Mouse (Mus musculus) limb, embryonic 11.5 days (tissue): Measurements from ENCODE around the gene Cort. TPM values are rescaled to one million over a fixed set of nuclear protein-coding genes. Genes with fewer than 3 reads are reported as not detected.
"Not testable (repeated sequence)": the region's sequence is repeated elsewhere in the genome, so short reads cannot be mapped to it uniquely, and the experiment has no call there.

ENCODE experiments used
- ATAC-seq: fragments of 200-750 bp; cut with Nextera tagmentation; 2 replicates; pipeline ENCODE4 v1.8.0; 2017; ENCODE audit warnings: low read depth; ENCODE audit not compliant: insufficient number of reproducible peaks, low FRiP score, low TSS enrichment
- DNase-seq: peaks from one replicate; pipeline ENCODE4 v3.0.0-alpha.2; 2015; ENCODE audit warnings: low spot score
- H3K27ac ChIP-seq: fragments of 300-500 bp; sonication (generic); replicated peaks from 2 replicates; pipeline ENCODE4 v1.5.1; 2014; ENCODE audit warnings: low read depth, mild to moderate bottlenecking, low read length
- H3K27me3 ChIP-seq: fragments of 300-500 bp; sonication (generic); 2 replicates; pipeline ENCODE4 v1.6.1; 2014; ENCODE audit warnings: mild to moderate bottlenecking, low read length, mixed read lengths; ENCODE audit not compliant: control insufficient read depth, insufficient read depth
- H3K36me3 ChIP-seq: fragments of 300-500 bp; sonication (generic); 2 replicates; pipeline ENCODE4 v1.6.1; 2014; ENCODE audit warnings: mild to moderate bottlenecking, low read length, moderate library complexity, mixed read lengths; ENCODE audit not compliant: control insufficient read depth, insufficient read depth
- H3K4me1 ChIP-seq: fragments of 300-500 bp; sonication (generic); 2 replicates; pipeline ENCODE4 v1.6.1; 2014; ENCODE audit warnings: low read length, mixed read lengths; ENCODE audit not compliant: control insufficient read depth, insufficient read depth
- H3K4me2 ChIP-seq: fragments of 300-500 bp; sonication (generic); 2 replicates; pipeline ENCODE4 v1.6.1; 2014; ENCODE audit warnings: low read depth, mild to moderate bottlenecking, moderate library complexity; ENCODE audit not compliant: severe bottlenecking
- H3K4me3 ChIP-seq: fragments of 300-500 bp; sonication (generic); 2 replicates; pipeline ENCODE4 v1.5.1; 2014; ENCODE audit warnings: low read depth, low read length
- H3K9ac ChIP-seq: fragments of 300-500 bp; sonication (generic); 2 replicates; pipeline ENCODE4 v1.6.1; 2014; ENCODE audit warnings: mild to moderate bottlenecking, low read length
- H3K9me3 ChIP-seq: fragments of 300-500 bp; sonication (generic); 2 replicates; pipeline ENCODE4 v1.6.1; 2016; ENCODE audit warnings: low read length; ENCODE audit not compliant: control insufficient read depth
- WGBS: fragments of 180-500 bp; shearing (Covaris S2); extraction: QIAGEN DNeasy Blood & Tissue Kit; methylation state at CpG from one replicate; pipeline ENCODE4 v1.1.7; 2014; 5-methylcytosine and 5-hydroxymethylcytosine counted together
- polyA plus RNA-seq: library from polyadenylated mRNA; unstranded; fragments of >200 nt; fragmentation: Nextera tagmentation; extraction: Ambion mirVana; gene quantifications from 2 replicates; pipeline ENCODE4 v1.2.1, GENCODE M21; 2014

Cort gene
- 0.70 TPM in 1 of 2 replicates, not detected in the other for polyA plus RNA-seq

GRCm38 (mm10) chr4:149126663-149127062 lies at the start of gene Cort:
Gene Cort, minus strand, starts transcription at chr4:149126763.
- H3K27ac ChIP-seq = no peak within 1 kb of the TSS

GRCm38 (mm10) chr4:149173661-149174060 lies 47.1 kb upstream of the Cort start:
- Histone ChIP-seq H3K9me3 (no peaks in the 10 kb centered on the region), H3K9ac (no peak overlapping the region), H3K27ac (no peak overlapping the region), H3K27me3 (no peaks in the 10 kb centered on the region), H3K4me3 (no peak overlapping the region), H3K36me3 (no peaks in the 10 kb centered on the region), H3K4me1 (no peaks in the 10 kb centered on the region), H3K4me2 (no peak overlapping the region)
- no peak for ATAC-seq
- no peak for DNase-seq
- WGBS = 89% methylated on average over 6 of the region's 6 CpGs

More at GRCm38 (mm10) chr4:149126663-149127062, at the start of gene Cort:
- DNase-seq (no peak), ATAC-seq (no peak)
- Histone ChIP-seq H3K9ac (no peak within 1 kb of the TSS), H3K4me1 (no peaks in the 10 kb centered on the region), H3K27me3 (no peaks in the 10 kb centered on the region), H3K4me3 (no peak within 1 kb of the TSS), H3K4me2 (no peak within 1 kb of the TSS), H3K9me3 (no peaks in the 10 kb centered on the region), H3K36me3 (no peaks in the 10 kb centered on the region)
- 91% methylated on average over 11 of the region's 11 CpGs for WGBS

DNA sequence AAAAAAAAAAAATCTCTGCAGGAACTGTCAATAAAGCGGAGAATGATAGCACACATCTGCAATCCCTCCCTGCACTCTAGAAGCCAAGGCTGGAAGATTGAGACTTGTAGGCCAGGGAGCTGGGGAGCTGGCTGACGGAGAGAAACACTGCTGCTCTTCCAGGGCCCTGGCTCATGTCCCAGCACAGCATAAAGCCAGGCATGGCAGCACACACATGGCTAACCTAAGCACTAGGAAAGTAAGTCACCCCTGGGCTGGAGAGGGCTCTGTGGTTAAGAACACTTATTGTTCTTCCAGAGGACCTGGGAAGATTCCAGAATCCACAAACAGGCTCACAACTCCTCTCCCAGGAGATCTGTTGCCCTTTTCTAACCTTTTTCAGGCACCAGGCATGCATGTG lies 46.1 kb upstream of the Cort start:
- H3K4me3 ChIP-seq = no peak overlapping the region
- no peaks in the 10 kb centered on the region for H3K9me3 ChIP-seq
- no peaks in the 10 kb centered on the region for H3K4me1 ChIP-seq
- no peak overlapping the region for H3K27ac ChIP-seq
- no peaks in the 10 kb centered on the region for H3K36me3 ChIP-seq
- no peak overlapping the region for H3K9ac ChIP-seq
- ATAC-seq (no peak), DNase-seq (no peak)
- H3K4me2 ChIP-seq = no peak overlapping the region
- H3K27me3 ChIP-seq = no peaks in the 10 kb centered on the region
- whole genome bisulfite sequencing = 89% methylated on average over 2 of the region's 2 CpGs

DNA sequence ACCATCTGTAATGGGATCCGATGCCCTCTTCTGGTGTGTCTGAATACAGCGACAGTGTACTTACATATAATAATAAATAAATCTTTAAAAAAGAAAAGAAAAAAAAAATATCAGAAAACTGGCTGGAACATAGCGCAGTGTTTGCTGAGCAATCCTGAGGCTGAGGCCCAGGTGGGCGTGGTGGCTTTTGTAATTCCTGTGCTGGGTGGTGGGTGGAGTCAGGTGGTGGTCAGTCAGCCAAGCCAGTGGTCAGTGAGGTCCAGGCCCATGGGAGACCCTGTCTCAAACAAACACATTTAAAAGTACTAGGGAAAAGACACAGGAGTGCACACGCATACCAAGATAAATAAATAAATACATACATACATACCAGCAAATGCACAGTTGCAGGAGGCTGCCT lies 45.5 kb upstream of the Cort start:
- no peak for ATAC-seq
- Histone ChIP-seq H3K27ac (no peak overlapping the region), H3K4me2 (no peak overlapping the region), H3K27me3 (no peaks in the 10 kb centered on the region), H3K4me3 (no peak overlapping the region), H3K9ac (no peak overlapping the region), H3K9me3 (no peaks in the 10 kb centered on the region), H3K36me3 (no peaks in the 10 kb centered on the region), H3K4me1 (no peaks in the 10 kb centered on the region)
- 92% methylated on average over 5 of the region's 5 CpGs for WGBS
- no peak for DNase-seq

GRCm38 (mm10) chr4:149171581-149171981 lies 45.0 kb upstream of the Cort start:
- ATAC-seq = no peak
- no peaks in the 10 kb centered on the region for H3K9me3 ChIP-seq
- 83% methylated on average over 5 of the region's 5 CpGs for WGBS

GRCm38 (mm10) chr4:149170394-149170931 lies 43.9 kb upstream of the Cort start:
- Histone ChIP-seq H3K4me2 (no peak overlapping the region), H3K9ac (no peak overlapping the region), H3K36me3 (no peaks in the 10 kb centered on the region), H3K9me3 (no peaks in the 10 kb centered on the region), H3K27ac (no peak overlapping the region), H3K4me3 (no peak overlapping the region), H3K27me3 (no peaks in the 10 kb centered on the region), H3K4me1 (peaks cover 5% of the 10 kb centered on the region; the same call in 1 of the 2 replicates)
- DNase-seq = no peak
- no peak for ATAC-seq
- 70% methylated on average over 7 of the region's 7 CpGs for WGBS

More at GRCm38 (mm10) chr4:149171581-149171981, 45.0 kb upstream of the Cort start:
- no peaks in the 10 kb centered on the region for H3K36me3 ChIP-seq
- H3K27me3 ChIP-seq = no peaks in the 10 kb centered on the region
- H3K4me3 ChIP-seq = no peak overlapping the region
- no peaks in the 10 kb centered on the region for H3K4me1 ChIP-seq
- H3K4me2 ChIP-seq = no peak overlapping the region
- no peak overlapping the region for H3K27ac ChIP-seq
- no peak overlapping the region for H3K9ac ChIP-seq
- no peak for DNase-seq

DNA sequence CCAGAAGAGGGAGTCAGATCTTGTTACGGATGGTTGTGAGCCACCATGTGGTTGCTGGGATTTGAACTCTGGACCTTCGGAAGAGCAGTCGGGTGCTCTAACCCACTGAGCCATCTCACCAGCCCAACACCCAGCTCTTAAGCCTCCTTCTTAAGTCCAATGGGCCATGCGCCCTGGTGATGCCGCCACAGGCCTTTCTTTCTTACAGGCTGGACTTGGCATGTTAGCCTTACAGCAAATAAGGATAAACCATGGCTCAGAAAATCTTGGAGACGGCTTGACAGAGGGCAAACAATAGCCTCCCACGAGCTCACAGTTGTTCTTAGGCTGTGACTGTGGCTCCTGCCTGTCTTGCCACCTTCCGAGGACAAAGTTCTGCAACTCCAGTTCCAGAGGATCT lies 43.4 kb upstream of the Cort start:
- not testable (repeated sequence) for DNase-seq, H3K4me1 ChIP-seq, H3K4me2 ChIP-seq, H3K27me3 ChIP-seq, H3K9ac ChIP-seq, H3K36me3 ChIP-seq, ATAC-seq, H3K4me3 ChIP-seq, H3K27ac ChIP-seq, H3K9me3 ChIP-seq
- WGBS = 89% methylated on average over 7 of the region's 8 CpGs

DNA sequence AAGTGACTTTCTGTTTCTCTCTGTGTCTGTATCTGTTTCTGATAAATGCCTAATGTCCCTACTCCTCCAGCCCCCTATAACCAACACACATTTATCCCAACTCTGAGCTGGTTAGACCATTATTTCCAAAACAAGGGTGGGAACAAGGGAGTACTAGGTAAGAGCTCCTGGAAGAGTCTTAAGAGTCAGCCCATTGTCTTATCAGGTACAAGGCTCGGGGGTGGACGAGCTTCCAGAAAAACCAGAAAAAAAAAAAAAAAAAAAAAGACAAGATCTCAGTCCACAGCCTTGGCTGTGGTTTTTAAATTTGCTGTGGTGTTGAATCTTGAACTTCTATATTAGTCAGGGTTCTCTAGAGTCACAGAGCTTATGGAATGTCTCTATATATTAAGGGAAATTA lies 41.5 kb upstream of the Cort start:
- Histone ChIP-seq H3K36me3 (no peaks in the 10 kb centered on the region), H3K9me3 (no peaks in the 10 kb centered on the region), H3K27me3 (no peaks in the 10 kb centered on the region), H3K4me2 (no peak overlapping the region), H3K27ac (no peak overlapping the region), H3K4me3 (no peak overlapping the region), H3K9ac (no peak overlapping the region), H3K4me1 (peaks cover 5% of the 10 kb centered on the region; the same call in 1 of the 2 replicates)
- 68% methylated on average over 2 of the region's 2 CpGs for WGBS
- DNase-seq (no peak), ATAC-seq (no peak)
